Mouse (Mus musculus) G1E (cell line): Measurements from ENCODE around the gene Car9.

Experiments used
- CTCF ChIP-seq: IDR thresholded peaks from 2 replicates; pipeline ENCODE4 v1.5.1; 2012; ENCODE audit warnings: low read depth, low read length, inconsistent platforms, mixed read lengths
- TAL1 ChIP-seq: conservative IDR thresholded peaks from 2 replicates; pipeline ENCODE4 v1.6.1; 2012; ENCODE audit warnings: low read depth, low read length, inconsistent platforms, mixed read lengths

GRCm38 (mm10) chr4:43473636-43474035 is 33.1 kb upstream of the Car9 start:
- no peak for TF ChIP-seq TAL1
- no peak for TF ChIP-seq CTCF
